Mouse (Mus musculus): ENCODE data around the gene Casz1. TPM values are rescaled to one million over a fixed set of nuclear protein-coding genes. Genes with fewer than 3 reads are reported as not detected.

Gene Casz1
- polyA plus RNA-seq, 1 experiment from 2014 or later = 7.8 TPM

DNA sequence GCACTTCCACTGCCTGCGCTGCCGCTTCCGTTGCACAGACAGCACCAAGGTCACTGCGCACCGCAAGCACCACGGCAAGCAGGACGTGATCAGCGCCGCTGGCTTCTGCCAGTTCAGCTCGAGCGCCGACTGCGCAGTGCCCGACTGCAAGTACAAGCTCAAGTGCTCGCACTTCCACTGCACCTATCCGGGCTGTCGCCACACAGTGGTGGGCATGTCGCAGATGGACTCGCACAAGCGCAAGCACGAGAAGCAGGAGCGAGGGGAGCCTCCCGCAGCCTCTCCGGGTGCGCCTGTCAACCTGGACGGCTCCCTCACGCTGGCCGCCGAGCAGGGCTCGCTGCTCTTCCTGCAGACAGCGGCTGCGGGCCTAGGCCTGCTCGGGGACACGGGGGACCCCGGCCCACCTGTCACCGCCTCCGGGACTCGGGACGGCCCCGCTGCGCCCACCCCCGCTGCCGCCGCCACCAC, 147.6 kb downstream of the Casz1 start:
- Histone ChIP-seq H3K4me1 (ENCODE audit: control insufficient read depth, insufficient read depth, low read length) (peaks cover 25% of the 10 kb centered on the region), H3K4me3 (ENCODE audit: low read depth, low read length) (peak overlapping the region; percentile 37), H3K36me3 (ENCODE audit: control insufficient read depth, insufficient read depth, low read length) (no peaks in the 10 kb centered on the region), H3K4me2 (ENCODE audit: low read depth, low read length) (peak overlapping the region; percentile 68), H3K27ac (replicated peaks; ENCODE audit: low read depth, low read length) (no peak overlapping the region), H3K9ac (ENCODE audit: low read depth, low read length) (peak overlapping the region; percentile 52), H3K9me3 (ENCODE audit: control insufficient read depth, low read length) (no peaks in the 10 kb centered on the region), H3K27me3 (replicated peaks; ENCODE audit: control insufficient read depth, insufficient read depth, low read length) (peaks cover 51% of the 10 kb centered on the region)
- no peak for DNase-seq (ENCODE audit: low spot score)
- 4% methylated on average over 16 of the region's 44 CpGs for WGBS
- ATAC-seq (ENCODE audit: low read depth) = 0 out of 2 replicates have a peak, but pooled peaks have one; percentile 2

DNA sequence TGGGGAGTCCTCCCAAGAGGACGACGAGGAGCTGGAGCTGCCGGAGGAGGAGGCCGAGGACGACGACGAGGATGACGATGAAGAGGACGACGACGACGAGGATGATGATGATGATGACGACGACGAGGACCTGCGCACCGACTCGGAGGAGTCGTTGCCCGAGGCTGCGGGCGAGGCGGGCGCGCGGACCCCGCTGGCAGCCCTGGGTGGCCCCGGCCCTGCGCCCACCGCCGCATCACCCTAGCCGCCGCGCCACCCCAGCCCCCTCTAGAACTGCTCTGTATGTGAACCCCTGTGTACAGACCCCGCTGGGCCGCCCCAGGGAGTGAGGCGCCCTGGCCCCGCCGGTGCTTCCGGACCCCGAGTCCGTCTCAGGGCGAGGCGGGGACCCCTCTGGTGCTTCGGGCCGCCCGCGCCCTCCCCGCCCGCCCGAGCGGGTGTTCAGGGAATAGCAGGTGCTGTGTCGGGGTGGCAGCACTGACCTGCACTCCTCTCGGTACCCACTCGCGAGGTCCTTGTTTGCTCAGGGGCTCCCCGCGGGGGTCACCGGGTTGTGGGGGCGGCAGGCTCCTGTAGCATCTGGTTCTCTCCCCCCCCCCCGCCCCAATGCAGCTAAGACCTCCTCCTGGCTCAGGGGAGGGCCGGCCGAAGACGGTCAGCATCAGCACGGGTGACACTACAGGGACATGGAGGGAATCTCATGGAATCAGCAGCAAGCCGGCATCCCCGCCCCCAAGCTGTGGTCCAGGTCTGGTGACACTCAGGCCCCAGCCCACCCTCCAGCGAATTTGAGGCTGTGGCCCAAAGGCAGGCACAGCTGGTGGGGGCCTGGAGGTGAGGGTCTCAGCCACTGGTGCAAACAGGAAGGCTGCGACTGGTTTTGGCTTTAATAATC, 148.3 kb downstream of the Casz1 start:
- WGBS = 3% methylated on average over 26 of the region's 69 CpGs
- no peak for DNase-seq (ENCODE audit: low spot score)
- no peaks in the 10 kb centered on the region for H3K36me3 ChIP-seq (ENCODE audit: control insufficient read depth, insufficient read depth, low read length)
- no peaks in the 10 kb centered on the region for H3K9me3 ChIP-seq (ENCODE audit: control insufficient read depth, low read length)
- H3K27me3 ChIP-seq (replicated peaks; ENCODE audit: control insufficient read depth, insufficient read depth, low read length) = peaks cover 51% of the 10 kb centered on the region
- H3K9ac ChIP-seq (ENCODE audit: low read depth, low read length) = peak overlapping the region; percentile 52
- ATAC-seq (ENCODE audit: low read depth) = no peak
- H3K4me2 ChIP-seq (ENCODE audit: low read depth, low read length) = peak overlapping the region; percentile 68
- no peak overlapping the region for H3K27ac ChIP-seq (replicated peaks; ENCODE audit: low read depth, low read length)
- peak overlapping the region; percentile 37 for H3K4me3 ChIP-seq (ENCODE audit: low read depth, low read length)
- peaks cover 25% of the 10 kb centered on the region for H3K4me1 ChIP-seq (ENCODE audit: control insufficient read depth, insufficient read depth, low read length)

DNA sequence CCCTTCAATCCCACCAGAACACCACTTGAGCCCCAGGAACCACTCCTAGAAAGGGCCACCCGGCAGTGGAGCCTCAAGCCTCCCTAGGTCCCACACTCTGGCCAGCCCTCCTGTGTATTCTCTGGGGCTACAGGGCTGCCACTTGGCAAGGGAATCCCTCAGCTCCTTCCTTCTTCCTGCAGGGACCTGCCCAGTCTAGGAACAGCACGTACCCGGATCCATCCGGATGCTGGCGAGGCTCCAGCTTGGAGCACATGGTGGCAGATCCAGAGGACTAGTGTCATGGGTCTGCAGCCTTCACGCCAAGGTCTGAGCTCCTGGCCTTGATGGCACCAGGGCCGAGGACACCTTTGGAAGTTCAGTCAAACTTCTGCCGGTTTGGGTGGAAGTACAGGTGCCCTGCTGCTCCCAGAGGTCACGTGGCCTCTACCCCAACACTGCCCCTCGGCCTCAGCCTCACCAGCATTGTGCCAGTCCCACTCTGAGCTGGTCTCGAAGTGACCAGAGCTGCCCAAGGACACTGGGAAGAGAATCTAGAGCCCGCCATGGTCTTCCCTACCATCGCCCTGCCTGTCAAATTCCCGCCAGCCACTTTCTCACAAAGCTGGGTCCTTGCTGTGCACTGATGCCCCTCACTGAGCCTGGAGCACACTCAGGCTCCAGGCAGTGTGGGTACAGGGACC, 151.0 kb downstream of the Casz1 start:
- Histone ChIP-seq H3K4me3 (ENCODE audit: low read depth, low read length) (no peak overlapping the region), H3K4me2 (ENCODE audit: low read depth, low read length) (no peak overlapping the region), H3K9ac (ENCODE audit: low read depth, low read length) (no peak overlapping the region; the same call in 1 of the 2 replicates), H3K36me3 (ENCODE audit: control insufficient read depth, insufficient read depth, low read length) (peaks cover 11% of the 10 kb centered on the region; the same call in 1 of the 2 replicates), H3K27ac (replicated peaks; ENCODE audit: low read depth, low read length) (0 out of 2 replicates have a peak overlapping the region, but pooled peaks have one; percentile 28), H3K9me3 (ENCODE audit: control insufficient read depth, low read length) (no peaks in the 10 kb centered on the region), H3K27me3 (replicated peaks; ENCODE audit: control insufficient read depth, insufficient read depth, low read length) (peaks cover 43% of the 10 kb centered on the region), H3K4me1 (ENCODE audit: control insufficient read depth, insufficient read depth, low read length) (peaks cover 25% of the 10 kb centered on the region)
- DNase-seq (ENCODE audit: low spot score) (peak; percentile 43), ATAC-seq (ENCODE audit: low read depth) (no peak)
- 76% methylated on average over 14 of the region's 14 CpGs for WGBS

DNA sequence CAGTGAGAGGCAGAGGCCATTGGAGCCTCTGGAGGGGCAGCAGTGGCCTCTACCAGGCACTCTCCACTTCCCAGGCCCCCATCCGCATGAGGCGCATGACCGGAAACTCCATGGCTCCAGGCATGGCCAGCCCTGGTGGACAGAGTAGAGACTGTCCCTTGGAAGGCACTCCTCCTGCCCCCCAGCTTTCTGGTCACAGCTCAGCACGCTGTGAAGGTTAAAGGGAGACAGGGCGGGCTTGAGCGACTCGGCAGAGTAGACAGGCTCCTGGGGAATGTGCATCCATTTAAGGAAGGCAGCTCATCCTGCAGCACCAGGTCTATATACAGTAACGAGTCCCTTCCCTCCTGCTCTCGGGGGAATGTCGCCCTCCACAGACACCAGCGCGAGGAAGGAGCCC, 155.8 kb downstream of the Casz1 start:
- Histone ChIP-seq H3K9me3 (ENCODE audit: control insufficient read depth, low read length) (no peaks in the 10 kb centered on the region), H3K4me1 (ENCODE audit: control insufficient read depth, insufficient read depth, low read length) (peaks cover 6% of the 10 kb centered on the region), H3K9ac (ENCODE audit: low read depth, low read length) (no peak overlapping the region), H3K36me3 (ENCODE audit: control insufficient read depth, insufficient read depth, low read length) (peaks cover 24% of the 10 kb centered on the region; the same call in 1 of the 2 replicates), H3K4me2 (ENCODE audit: low read depth, low read length) (no peak overlapping the region), H3K27ac (replicated peaks; ENCODE audit: low read depth, low read length) (no peak overlapping the region), H3K4me3 (ENCODE audit: low read depth, low read length) (no peak overlapping the region), H3K27me3 (replicated peaks; ENCODE audit: control insufficient read depth, insufficient read depth, low read length) (peaks cover 6% of the 10 kb centered on the region; the same call in 1 of the 2 replicates)
- 70% methylated on average over 12 of the region's 12 CpGs for WGBS
- ATAC-seq (ENCODE audit: low read depth) (no peak), DNase-seq (ENCODE audit: low spot score) (no peak)

DNA sequence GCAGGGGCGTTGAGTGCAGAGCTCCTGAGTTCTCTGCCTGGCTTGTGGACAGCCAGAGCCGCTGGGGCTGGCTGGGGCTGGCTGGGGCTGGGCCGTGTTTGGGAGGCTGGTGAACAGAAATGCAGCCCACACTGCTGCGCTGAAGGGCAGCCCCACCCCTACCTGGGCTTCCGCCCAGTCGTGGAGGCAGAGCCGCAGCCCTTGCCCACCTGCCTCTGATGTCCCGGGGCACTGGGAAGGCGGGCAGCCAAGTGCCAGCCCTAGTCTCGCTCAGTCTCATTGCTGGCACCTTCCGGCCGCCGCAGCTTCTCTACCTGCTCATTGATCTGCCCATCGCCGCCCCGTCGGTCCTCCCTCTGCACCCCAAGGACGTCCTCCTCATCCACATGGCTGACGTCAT, 156.9 kb downstream of the Casz1 start:
- Histone ChIP-seq H3K27ac (replicated peaks; ENCODE audit: low read depth, low read length) (no peak overlapping the region), H3K4me1 (ENCODE audit: control insufficient read depth, insufficient read depth, low read length) (peaks cover 16% of the 10 kb centered on the region), H3K9ac (ENCODE audit: low read depth, low read length) (no peak overlapping the region), H3K36me3 (ENCODE audit: control insufficient read depth, insufficient read depth, low read length) (peaks cover 24% of the 10 kb centered on the region; the same call in 1 of the 2 replicates), H3K4me3 (ENCODE audit: low read depth, low read length) (no peak overlapping the region), H3K27me3 (replicated peaks; ENCODE audit: control insufficient read depth, insufficient read depth, low read length) (0 out of 2 replicates have a peak, but pooled peaks cover 3% of the 10 kb centered on the region), H3K4me2 (ENCODE audit: low read depth, low read length) (no peak overlapping the region), H3K9me3 (ENCODE audit: control insufficient read depth, low read length) (no peaks in the 10 kb centered on the region)
- ATAC-seq (ENCODE audit: low read depth) = no peak
- DNase-seq (ENCODE audit: low spot score) = no peak
- WGBS = 98% methylated on average over 13 of the region's 19 CpGs

DNA sequence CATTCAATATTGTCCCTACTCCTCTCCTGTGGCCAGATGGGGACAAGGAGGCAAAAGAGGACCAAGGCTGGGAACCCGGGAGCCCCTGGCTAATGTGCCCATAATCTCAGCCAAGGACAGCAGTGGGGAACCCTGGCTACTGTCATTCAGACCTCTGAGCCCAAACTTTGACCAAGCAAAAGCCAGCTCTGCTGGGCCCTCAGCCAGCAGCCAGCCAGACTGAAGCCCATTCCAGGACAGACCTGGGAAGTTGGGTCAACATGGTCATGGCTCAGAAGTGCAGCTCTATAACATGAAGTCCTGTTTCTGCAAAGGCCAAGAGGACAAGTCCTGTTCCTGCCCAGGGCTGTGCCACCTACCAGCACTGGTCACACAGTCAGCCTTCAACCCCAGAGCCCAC, 157.9 kb downstream of the Casz1 start:
- peaks cover 24% of the 10 kb centered on the region; the same call in 1 of the 2 replicates for H3K36me3 ChIP-seq (ENCODE audit: control insufficient read depth, insufficient read depth, low read length)
- 0 out of 2 replicates have a peak, but pooled peaks cover 3% of the 10 kb centered on the region for H3K27me3 ChIP-seq (replicated peaks; ENCODE audit: control insufficient read depth, insufficient read depth, low read length)
- H3K4me3 ChIP-seq (ENCODE audit: low read depth, low read length) = no peak overlapping the region
- H3K9me3 ChIP-seq (ENCODE audit: control insufficient read depth, low read length) = no peaks in the 10 kb centered on the region
- no peak for ATAC-seq (ENCODE audit: low read depth)
- H3K9ac ChIP-seq (ENCODE audit: low read depth, low read length) = no peak overlapping the region
- H3K4me2 ChIP-seq (ENCODE audit: low read depth, low read length) = no peak overlapping the region
- H3K4me1 ChIP-seq (ENCODE audit: control insufficient read depth, insufficient read depth, low read length) = peaks cover 16% of the 10 kb centered on the region
- 85% methylated on average over 1 of the region's 1 CpGs for WGBS
- no peak for DNase-seq (ENCODE audit: low spot score)
- no peak overlapping the region for H3K27ac ChIP-seq (replicated peaks; ENCODE audit: low read depth, low read length)

DNA sequence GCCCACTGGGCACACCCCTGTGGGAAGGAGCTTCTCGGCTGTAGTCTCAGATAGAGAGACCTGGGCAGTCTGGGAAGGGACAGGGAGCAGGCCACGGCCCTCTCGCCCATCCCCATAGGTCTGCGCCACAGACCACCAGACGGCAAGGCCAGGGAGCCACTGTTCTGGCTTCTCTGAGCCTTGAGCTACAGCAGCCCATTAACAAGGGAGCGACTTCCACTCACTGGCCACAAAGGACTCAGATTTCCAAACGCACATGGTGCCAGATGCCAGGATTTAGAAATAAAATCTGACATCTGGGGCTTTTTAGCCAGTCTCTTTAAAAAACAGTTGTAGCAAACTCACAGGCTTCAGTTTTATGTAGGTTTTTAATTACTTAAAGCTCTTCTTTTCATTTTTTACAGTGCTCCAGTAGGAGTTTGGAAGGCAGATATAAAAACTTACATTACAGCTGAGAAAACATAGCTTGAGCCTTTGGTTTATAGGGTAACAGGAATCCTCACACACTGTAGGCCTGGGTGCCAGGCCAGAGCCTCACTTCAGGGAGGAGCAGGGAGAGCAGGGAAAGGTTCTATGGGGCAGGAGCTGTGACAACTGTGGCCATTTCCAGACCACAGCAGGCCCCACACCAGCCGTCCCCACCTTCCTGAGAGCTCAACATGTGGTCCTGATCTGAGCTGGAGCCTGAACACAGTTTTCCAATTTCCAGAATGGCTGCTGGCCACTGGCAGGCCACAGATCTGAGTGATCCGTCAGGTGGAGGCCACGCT, 160.5 kb downstream of the Casz1 start:
- H3K4me3 ChIP-seq (ENCODE audit: low read depth, low read length) = no peak overlapping the region
- DNase-seq (ENCODE audit: low spot score) = peak; percentile 75
- H3K27ac ChIP-seq (replicated peaks; ENCODE audit: low read depth, low read length) = peak overlapping the region; percentile 30
- peaks cover 18% of the 10 kb centered on the region; the same call in 1 of the 2 replicates for H3K36me3 ChIP-seq (ENCODE audit: control insufficient read depth, insufficient read depth, low read length)
- H3K4me1 ChIP-seq (ENCODE audit: control insufficient read depth, insufficient read depth, low read length) = peaks cover 16% of the 10 kb centered on the region
- no peaks in the 10 kb centered on the region for H3K9me3 ChIP-seq (ENCODE audit: control insufficient read depth, low read length)
- H3K9ac ChIP-seq (ENCODE audit: low read depth, low read length) = no peak overlapping the region
- peak; percentile 48; the same call in 1 of the 2 replicates for ATAC-seq (ENCODE audit: low read depth)
- H3K4me2 ChIP-seq (ENCODE audit: low read depth, low read length) = no peak overlapping the region
- WGBS = 47% methylated on average over 10 of the region's 10 CpGs
- no peaks in the 10 kb centered on the region for H3K27me3 ChIP-seq (replicated peaks; ENCODE audit: control insufficient read depth, insufficient read depth, low read length)

DNA sequence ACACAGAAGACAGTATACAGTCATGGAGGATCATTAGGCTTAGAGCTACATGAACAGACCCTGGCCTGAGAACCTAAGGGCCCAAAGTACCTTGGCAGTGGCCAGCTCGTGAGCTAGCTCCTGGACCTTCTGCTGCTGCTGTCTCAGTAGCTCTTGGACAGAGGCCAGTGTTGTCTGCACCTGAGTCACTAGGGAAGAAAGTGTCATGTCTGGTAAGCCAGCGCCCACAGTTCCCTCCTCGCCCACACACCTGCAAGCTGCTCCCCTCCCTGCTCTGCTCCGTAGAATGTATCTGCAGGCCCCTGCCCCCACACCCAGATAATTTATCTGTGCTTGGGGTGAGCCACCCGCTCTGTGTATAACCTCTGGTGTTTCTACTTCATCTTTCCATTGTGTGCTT, 161.9 kb downstream of the Casz1 start:
- H3K4me3 ChIP-seq (ENCODE audit: low read depth, low read length) = no peak overlapping the region
- H3K4me2 ChIP-seq (ENCODE audit: low read depth, low read length) = no peak overlapping the region
- DNase-seq (ENCODE audit: low spot score) (no peak), ATAC-seq (ENCODE audit: low read depth) (no peak)
- H3K27me3 ChIP-seq (replicated peaks; ENCODE audit: control insufficient read depth, insufficient read depth, low read length) = no peaks in the 10 kb centered on the region
- H3K4me1 ChIP-seq (ENCODE audit: control insufficient read depth, insufficient read depth, low read length) = peaks cover 19% of the 10 kb centered on the region
- WGBS = 87% methylated on average over 5 of the region's 5 CpGs
- H3K9ac ChIP-seq (ENCODE audit: low read depth, low read length) = no peak overlapping the region
- H3K9me3 ChIP-seq (ENCODE audit: control insufficient read depth, low read length) = no peaks in the 10 kb centered on the region
- H3K36me3 ChIP-seq (ENCODE audit: control insufficient read depth, insufficient read depth, low read length) = 0 out of 2 replicates have a peak, but pooled peaks cover 4% of the 10 kb centered on the region
- H3K27ac ChIP-seq (replicated peaks; ENCODE audit: low read depth, low read length) = no peak overlapping the region

Data from embryonic facial prominence, embryonic 14.5 days (tissue).